Mouse (Mus musculus) thymus, adult 2 months (tissue): Measurements from ENCODE around the gene Gm14190. TPM values are rescaled to one million over a fixed set of nuclear protein-coding genes. Genes with fewer than 3 reads are reported as not detected.

ENCODE experiments used
- DNase-seq: peaks from one replicate; pipeline ENCODE4 v3.0.0; 2021
- H3K27ac ChIP-seq: fragments of 200-500 bp; 2 replicates; pipeline ENCODE4 v1.5.1; 2012; ENCODE audit warnings: low read length, control low read depth; ENCODE audit not compliant: control insufficient read depth, insufficient read depth
- H3K27me3 ChIP-seq: fragments of 200-500 bp; 2 replicates; pipeline ENCODE4 v1.6.1; 2012; ENCODE audit warnings: mild to moderate bottlenecking, low read length, moderate library complexity, mixed read lengths; ENCODE audit not compliant: control insufficient read depth, insufficient read depth
- H3K36me3 ChIP-seq: fragments of 200-500 bp; 2 replicates; pipeline ENCODE4 v1.6.1; 2012; ENCODE audit warnings: mild to moderate bottlenecking, low read length, moderate library complexity; ENCODE audit not compliant: control insufficient read depth, insufficient read depth
- H3K4me1 ChIP-seq: fragments of 200-500 bp; replicated peaks from 2 replicates; pipeline ENCODE4 v1.6.1; 2012; ENCODE audit warnings: low read length; ENCODE audit not compliant: control insufficient read depth, insufficient read depth
- H3K4me3 ChIP-seq: fragments of 200-500 bp; 2 replicates; pipeline ENCODE4 v1.5.1; 2012; ENCODE audit warnings: mild to moderate bottlenecking, low read length, control low read depth, moderate library complexity; ENCODE audit not compliant: control insufficient read depth, insufficient read depth
- CTCF ChIP-seq: fragments of 200-500 bp; IDR thresholded peaks from 2 replicates; pipeline ENCODE4 v1.5.1; 2012; ENCODE audit warnings: mild to moderate bottlenecking, control low read depth, low read length, moderate library complexity, borderline replicate concordance; ENCODE audit not compliant: control insufficient read depth, poor library complexity, insufficient read depth; ENCODE audit errors: extremely low read depth
- POLR2A ChIP-seq: fragments of 200-500 bp; IDR thresholded peaks from 2 replicates; pipeline ENCODE4 v1.6.1; 2012; ENCODE audit warnings: mild to moderate bottlenecking, low read length, control low read depth, moderate library complexity; ENCODE audit not compliant: control insufficient read depth, poor library complexity, insufficient read depth; ENCODE audit errors: extremely low read depth
- WGBS: fragments of 180-500 bp; shearing (Covaris S2); methylation state at CpG from one replicate; pipeline ENCODE4 v1.1.7; 2018; 5-methylcytosine and 5-hydroxymethylcytosine counted together
- polyA plus RNA-seq: library from polyadenylated mRNA; depleted of rRNA; stranded (reverse); fragments of >200 nt; gene quantifications from 2 replicates; pipeline ENCODE4 v1.2.3, GENCODE M21; 2012; rRNA removed

Gm14190 gene
- polyA plus RNA-seq, 1 experiment = not detected

GRCm38 (mm10) chr11:99640926-99641325 lies 49.6 kb downstream of the Gm14190 start:
- Histone ChIP-seq H3K27ac (no peak overlapping the region), H3K4me1 (no peaks in the 10 kb centered on the region), H3K36me3 (no peaks in the 10 kb centered on the region), H3K4me3 (no peak overlapping the region), H3K27me3 (no peaks in the 10 kb centered on the region)
- DNase-seq = no peak
- TF ChIP-seq CTCF (no peak), POLR2A (no peak)
- 27% methylated on average over 1 of the region's 1 CpGs for WGBS

Other genes starting within 250 kb of the Gm14190 start
- 1.5 and 1.7 TPM in 2 replicates for gene Krt23, start 197.6 kb downstream of the Gm14190 start, polyA plus RNA-seq
- gene Krt39, start 169.4 kb downstream of the Gm14190 start, polyA plus RNA-seq = 0.11 TPM in 1 of 2 replicates, not detected in the other
- 0.09 TPM in 1 of 2 replicates, not detected in the other for gene Krt40, start 147.6 kb downstream of the Gm14190 start, polyA plus RNA-seq
- 0.46 and 0.66 TPM in 2 replicates for gene Krtap3-3, start 139.9 kb downstream of the Gm14190 start, polyA plus RNA-seq
- gene Krtap3-2, start 133.9 kb downstream of the Gm14190 start, polyA plus RNA-seq = 0.15 and 0.19 TPM in 2 replicates
- not detected in 2 replicates for gene Gm11939, start 131.3 kb downstream of the Gm14190 start, polyA plus RNA-seq
- 0.43 and 0.81 TPM in 2 replicates for gene Krtap3-1, start 124.1 kb downstream of the Gm14190 start, polyA plus RNA-seq
- not detected in 2 replicates for gene Krtap1-5, start 109.7 kb downstream of the Gm14190 start, polyA plus RNA-seq
- gene Krtap1-4, start 107.1 kb downstream of the Gm14190 start, polyA plus RNA-seq = not detected in 2 replicates
- gene Krtap1-3, start 99.4 kb downstream of the Gm14190 start, polyA plus RNA-seq = not detected in 2 replicates
- not detected in 2 replicates for gene Krtap9-3, start 92.6 kb downstream of the Gm14190 start, polyA plus RNA-seq
- gene Gm11938, start 87.4 kb downstream of the Gm14190 start, polyA plus RNA-seq = 0.33 TPM in 1 of 2 replicates, not detected in the other
- not detected in 2 replicates for gene Gm11937, start 80.6 kb downstream of the Gm14190 start, polyA plus RNA-seq
- gene Krtap2-4, start 75.9 kb downstream of the Gm14190 start, polyA plus RNA-seq = 0.22 and 0.37 TPM in 2 replicates
- not detected in 2 replicates for gene Gm11562, start 70.3 kb downstream of the Gm14190 start, polyA plus RNA-seq
- not detected in 2 replicates for gene Krtap4-1, start 62.5 kb downstream of the Gm14190 start, polyA plus RNA-seq
- not detected in 2 replicates for gene Krtap4-2, start 55.7 kb downstream of the Gm14190 start, polyA plus RNA-seq
- not detected in 2 replicates for gene Krtap4-7, start 46.7 kb downstream of the Gm14190 start, polyA plus RNA-seq
- not detected in 2 replicates for gene Gm11555, start 40.5 kb downstream of the Gm14190 start, polyA plus RNA-seq
- gene Gm11563, start 31.8 kb downstream of the Gm14190 start, polyA plus RNA-seq = not detected in 2 replicates
- gene Krtap4-6, start 24.8 kb downstream of the Gm14190 start, polyA plus RNA-seq = not detected in 2 replicates
- gene Gm14180, start 43.5 kb upstream of the Gm14190 start, polyA plus RNA-seq = not detected in 2 replicates
- not detected in 2 replicates for gene Gm11595, start 82.2 kb upstream of the Gm14190 start, polyA plus RNA-seq
- not detected in 2 replicates for gene Krtap4-8, start 90.0 kb upstream of the Gm14190 start, polyA plus RNA-seq
- gene Krtap4-9, start 94.5 kb upstream of the Gm14190 start, polyA plus RNA-seq = 0.17 TPM in 1 of 2 replicates, not detected in the other
- not detected in 2 replicates for gene Gm11596, start 102.7 kb upstream of the Gm14190 start, polyA plus RNA-seq
- not detected in 2 replicates for gene Gm11569, start 108.2 kb upstream of the Gm14190 start, polyA plus RNA-seq
- gene Gm11554, start 113.7 kb upstream of the Gm14190 start, polyA plus RNA-seq = not detected in 2 replicates
- not detected in 2 replicates for gene Krtap4-13, start 119.2 kb upstream of the Gm14190 start, polyA plus RNA-seq
- gene Gm11564, start 124.9 kb upstream of the Gm14190 start, polyA plus RNA-seq = not detected in 2 replicates
- gene 2300003K06Rik, start 147.3 kb upstream of the Gm14190 start, polyA plus RNA-seq = not detected in 2 replicates
- 0.28 TPM in 1 of 2 replicates, not detected in the other for gene Krtap4-16, start 160.9 kb upstream of the Gm14190 start, polyA plus RNA-seq
- gene Gm11568, start 167.2 kb upstream of the Gm14190 start, polyA plus RNA-seq = not detected in 2 replicates
- 0.31 TPM in 1 of 2 replicates, not detected in the other for gene Gm11559, start 173.7 kb upstream of the Gm14190 start, polyA plus RNA-seq
- not detected in 2 replicates for gene Krtap9-1, start 182.6 kb upstream of the Gm14190 start, polyA plus RNA-seq
- not detected in 2 replicates for gene Gm11567, start 188.4 kb upstream of the Gm14190 start, polyA plus RNA-seq
- gene Krtap31-1, start 217.2 kb upstream of the Gm14190 start, polyA plus RNA-seq = 0.13 TPM in 1 of 2 replicates, not detected in the other
- gene Gm11565, start 224.0 kb upstream of the Gm14190 start, polyA plus RNA-seq = not detected in 2 replicates
- 0.11 TPM in 1 of 2 replicates, not detected in the other for gene Krtap31-2, start 245.6 kb upstream of the Gm14190 start, polyA plus RNA-seq